Mouse (Mus musculus) lung, adult 2 months (tissue): ENCODE data around the gene Pprc1. TPM values are rescaled to one million over a fixed set of nuclear protein-coding genes. Genes with fewer than 3 reads are reported as not detected.

Source experiments
- DNase-seq: peaks from one replicate; pipeline ENCODE4 v3.0.0; 2022
- H3K4me1 ChIP-seq: fragments of 200-500 bp; 2 replicates; pipeline ENCODE4 v1.6.1; 2011; ENCODE audit warnings: low read length; ENCODE audit not compliant: control insufficient read depth, insufficient read depth
- H3K4me3 ChIP-seq: fragments of 200-500 bp; replicated peaks from 2 replicates; pipeline ENCODE3; 2011; ENCODE audit warnings: low read depth, mild to moderate bottlenecking, control low read depth, low read length; ENCODE audit errors: extremely low read depth
- CTCF ChIP-seq: fragments of 200-500 bp; IDR thresholded peaks from 2 replicates; pipeline ENCODE4 v1.5.1; 2011; ENCODE audit warnings: mild to moderate bottlenecking, low read length, control low read depth; ENCODE audit not compliant: insufficient read depth
- POLR2A ChIP-seq: fragments of 200-500 bp; IDR thresholded peaks from 2 replicates; pipeline ENCODE4 v1.6.1; 2011; ENCODE audit warnings: low read depth, mild to moderate bottlenecking, control low read depth, low read length, borderline replicate concordance; ENCODE audit errors: extremely low read depth
- WGBS: fragments of 180-500 bp; shearing (Covaris S2); methylation state at CpG from one replicate; pipeline ENCODE4 v1.1.7; 2018; 5-methylcytosine and 5-hydroxymethylcytosine counted together
- polyA plus RNA-seq: library from polyadenylated mRNA; depleted of rRNA; stranded (reverse); fragments of >200 nt; gene quantifications from 2 replicates; pipeline ENCODE4 v1.2.3, GENCODE M21; 2012

Pprc1 gene
- polyA plus RNA-seq, 1 experiment, result 19.3 TPM

DNA sequence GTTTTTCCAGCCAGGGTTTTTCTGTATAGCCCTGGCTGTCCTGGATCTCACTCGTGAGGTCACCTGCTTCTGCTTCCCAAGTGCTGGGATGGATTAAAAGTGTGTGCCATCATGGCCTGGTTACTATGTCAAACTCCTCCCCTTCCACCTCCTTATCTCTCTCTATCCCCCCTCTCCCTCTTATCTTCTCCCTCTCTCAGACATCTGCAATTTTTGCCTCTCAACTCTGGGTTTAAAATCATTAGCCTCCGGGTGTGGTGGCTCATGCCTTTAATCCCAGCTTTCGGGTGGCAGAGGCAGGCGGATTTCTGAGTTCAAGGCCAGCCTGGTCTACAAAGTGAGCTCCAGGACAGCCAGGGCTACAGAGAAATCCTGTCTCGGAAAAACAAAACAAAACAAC lies 29.6 kb downstream of the Pprc1 start:
- TF ChIP-seq CTCF (no peak), POLR2A (no peak)
- no peak for DNase-seq
- 84% methylated on average over 5 of the region's 5 CpGs for WGBS
- H3K4me3 ChIP-seq, result no peak overlapping the region
- H3K4me1 ChIP-seq, result peaks cover 5% of the 10 kb centered on the region; the same call in 1 of the 2 replicates

DNA sequence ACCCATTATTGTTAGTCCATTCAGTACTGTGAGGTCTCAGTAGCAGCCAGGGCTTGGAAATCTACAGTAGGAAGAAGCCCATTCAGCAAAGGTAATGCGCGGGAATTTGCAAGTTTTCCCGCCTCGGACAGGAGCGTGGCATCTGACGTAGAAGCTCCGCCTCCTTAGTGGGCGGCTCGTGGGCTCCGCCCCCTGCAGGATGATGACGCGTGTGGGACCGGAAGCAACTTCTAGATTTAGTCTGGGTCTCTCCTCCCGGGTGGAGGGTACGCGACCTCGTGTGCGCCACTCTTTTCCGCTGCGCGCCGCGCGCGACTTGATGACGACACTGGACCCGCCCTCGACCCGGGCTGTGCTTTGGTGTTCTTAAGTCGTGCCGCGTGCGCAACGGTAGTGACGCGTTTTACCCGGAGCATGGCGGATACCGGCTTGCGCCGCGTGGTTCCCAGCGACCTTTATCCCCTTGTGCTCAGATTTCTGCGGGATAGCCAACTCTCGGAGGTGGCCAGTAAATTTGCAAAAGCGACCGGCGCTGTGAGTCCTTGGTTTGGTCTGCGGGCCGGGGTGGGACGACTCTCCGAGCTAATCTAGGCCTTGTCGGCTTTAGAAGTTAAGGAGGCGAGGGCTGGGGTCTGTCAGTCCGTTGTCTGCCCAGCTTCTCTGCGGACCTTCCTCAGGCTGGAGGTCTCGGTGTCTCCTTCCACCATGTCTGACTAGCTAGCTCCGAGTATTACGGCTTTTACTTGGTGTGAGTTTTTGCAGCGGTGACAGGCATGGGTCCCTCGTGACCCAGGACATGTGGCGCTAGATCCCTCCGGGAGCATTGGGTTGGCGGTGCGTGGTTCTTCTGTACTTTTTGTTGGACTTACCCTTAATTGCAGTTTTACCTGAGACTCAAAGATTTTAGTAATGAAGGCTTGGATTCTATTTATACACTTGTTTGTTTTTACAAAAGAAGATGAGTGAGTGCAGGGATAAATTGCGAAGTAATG lies 31.2 kb downstream of the Pprc1 start, which contains the start of gene Nolc1:
Gene Nolc1 (plus strand): TSS at position 248 of the 992 bp plus-strand sequence.
- under 1% methylated on average over 66 of the region's 66 CpGs for WGBS
- peak within 1 kb of the TSS; percentile 82 for H3K4me3 ChIP-seq
- peak; percentile 99 for DNase-seq
- peaks cover 5% of the 10 kb centered on the region; the same call in 1 of the 2 replicates for H3K4me1 ChIP-seq
- TF ChIP-seq POLR2A (peak; percentile 78; the same call in 1 of the 2 replicates), CTCF (no peak)

DNA sequence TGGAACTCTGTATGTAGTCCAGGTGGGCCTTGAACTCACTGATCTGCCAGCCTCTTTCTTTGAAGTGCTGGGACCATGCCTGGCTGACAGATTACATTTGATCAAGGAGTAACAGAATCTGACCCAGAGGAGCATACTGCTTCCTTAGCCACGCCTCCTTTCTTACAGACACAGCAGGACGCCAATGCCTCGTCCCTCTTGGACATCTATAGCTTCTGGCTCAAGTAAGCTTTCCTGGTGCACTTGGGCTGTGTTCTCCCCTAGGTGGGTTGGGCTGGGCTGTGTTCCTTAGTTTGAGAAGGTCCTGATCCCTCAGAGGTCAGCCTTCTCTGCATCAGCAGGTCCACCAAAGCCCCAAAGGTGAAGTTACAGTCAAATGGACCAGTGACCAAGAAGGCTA lies 33.8 kb downstream of the Pprc1 start:
- 69% methylated on average over 3 of the region's 3 CpGs for WGBS
- peaks cover 5% of the 10 kb centered on the region; the same call in 1 of the 2 replicates for H3K4me1 ChIP-seq
- no peak overlapping the region for H3K4me3 ChIP-seq
- DNase-seq, result no peak
- TF ChIP-seq POLR2A (no peak), CTCF (no peak)

DNA sequence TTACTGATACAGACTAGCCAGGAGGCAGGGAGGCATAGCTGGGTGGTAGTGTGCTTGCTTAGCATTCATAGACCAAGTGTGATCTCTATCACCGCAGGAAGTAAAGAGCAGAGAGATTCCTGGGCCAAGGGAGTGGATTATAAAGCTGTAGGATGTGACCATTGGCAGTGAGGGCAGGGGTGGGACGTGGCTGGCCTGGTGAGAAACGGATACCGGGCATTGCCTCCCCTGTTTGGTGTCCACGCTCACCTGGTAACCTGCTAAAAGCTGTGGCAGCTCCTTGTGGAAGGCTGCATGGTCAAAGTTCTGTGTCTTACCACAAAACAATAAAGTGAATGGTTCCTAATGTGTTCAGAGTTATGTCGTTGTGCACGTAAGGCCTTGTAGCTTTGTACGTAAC lies 40.5 kb downstream of the Pprc1 start:
- TF ChIP-seq CTCF (no peak), POLR2A (no peak)
- Histone ChIP-seq H3K4me1 (no peaks in the 10 kb centered on the region), H3K4me3 (no peak overlapping the region)
- no peak for DNase-seq
- 93% methylated on average over 8 of the region's 8 CpGs for WGBS

DNA sequence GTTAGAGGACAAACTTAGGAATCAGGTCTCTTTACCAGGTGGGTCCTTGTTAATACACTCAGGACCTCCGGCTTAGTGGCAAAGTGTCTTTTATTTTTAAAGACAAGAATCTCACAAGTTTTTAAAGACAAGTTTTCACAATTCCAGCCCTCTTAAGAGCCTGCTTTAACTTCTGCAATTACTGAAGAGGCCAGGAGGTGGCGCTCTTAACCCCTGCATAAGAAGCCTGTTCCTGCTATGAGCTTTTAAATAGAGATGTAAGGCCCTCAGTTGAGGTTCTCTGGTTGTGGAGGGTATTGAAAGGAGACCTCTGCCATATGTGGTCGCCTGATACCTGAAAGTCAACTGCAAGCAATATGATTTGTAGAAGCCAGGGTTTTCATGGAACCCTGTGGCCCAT lies 41.7 kb downstream of the Pprc1 start:
- no peaks in the 10 kb centered on the region for H3K4me1 ChIP-seq
- no peak overlapping the region for H3K4me3 ChIP-seq
- DNase-seq, result peak; percentile 27
- TF ChIP-seq POLR2A (no peak), CTCF (peak; percentile 17; the same call in 1 of the 2 replicates)
- 49% methylated on average over 3 of the region's 3 CpGs for WGBS

DNA sequence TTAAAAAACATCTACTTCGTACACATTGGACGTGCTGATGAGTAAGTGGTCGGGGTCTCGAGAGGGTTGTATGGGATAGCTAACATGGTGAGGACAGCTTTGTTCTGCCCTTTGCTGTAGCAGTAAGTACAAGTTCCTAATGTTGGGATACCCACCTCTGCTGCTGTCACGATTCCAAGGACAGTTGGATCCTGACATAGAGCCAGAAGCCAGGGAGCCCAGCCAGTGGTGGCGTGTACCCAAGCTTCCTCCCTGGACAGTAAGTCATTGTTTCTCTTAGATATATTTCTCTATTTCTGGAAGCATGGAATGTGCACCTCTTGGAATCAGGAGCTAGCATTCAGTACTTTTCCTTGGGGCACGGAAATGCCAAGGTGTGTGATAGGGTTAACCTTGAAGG lies 43.2 kb downstream of the Pprc1 start:
- no peaks in the 10 kb centered on the region for H3K4me1 ChIP-seq
- 53% methylated on average over 7 of the region's 7 CpGs for WGBS
- no peak for TF ChIP-seq POLR2A
- TF ChIP-seq CTCF, result no peak
- no peak overlapping the region for H3K4me3 ChIP-seq
- DNase-seq, result no peak

DNA sequence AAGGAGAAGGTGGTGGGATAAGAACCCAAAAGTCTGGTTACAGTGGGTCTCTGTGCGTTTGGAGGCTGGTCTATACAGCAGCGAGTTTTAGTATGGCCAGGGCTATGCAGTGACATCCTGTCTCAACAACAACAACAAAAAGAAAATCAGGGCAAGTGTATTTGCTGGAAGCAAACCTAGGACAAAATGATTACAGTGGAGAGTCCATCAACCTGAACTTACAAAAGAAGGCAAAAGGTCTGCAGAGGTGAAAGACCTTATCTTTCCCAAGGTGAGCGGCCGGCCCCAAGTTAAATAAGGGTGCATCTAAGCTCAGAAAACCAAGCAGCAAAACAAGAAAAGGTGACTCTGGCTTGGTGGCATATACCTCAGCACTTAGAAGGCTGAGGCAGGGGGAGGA lies 47.0 kb downstream of the Pprc1 start:
- TF ChIP-seq CTCF (no peak), POLR2A (no peak)
- H3K4me1 ChIP-seq, result no peaks in the 10 kb centered on the region
- 74% methylated on average over 4 of the region's 4 CpGs for WGBS
- no peak for DNase-seq
- no peak overlapping the region for H3K4me3 ChIP-seq

DNA sequence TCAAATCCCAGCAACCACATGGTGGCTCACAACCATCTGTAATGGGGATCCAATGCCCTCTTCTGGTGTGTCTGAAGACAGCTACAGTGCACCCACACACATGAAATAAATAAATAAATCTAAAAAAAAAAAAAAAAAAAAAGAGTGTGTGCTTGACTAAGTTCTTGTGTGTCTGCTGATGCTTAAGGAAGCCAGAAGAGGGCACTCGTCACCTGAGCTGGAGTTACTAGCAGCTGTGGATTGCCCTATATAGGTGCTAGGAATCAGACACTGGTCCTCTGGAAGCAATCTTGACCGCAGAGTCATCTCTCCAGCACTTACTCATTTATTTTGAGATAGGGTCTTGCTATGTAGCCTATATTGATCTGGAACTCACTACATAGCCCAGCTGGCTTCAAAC lies 49.5 kb downstream of the Pprc1 start:
- 92% methylated on average over 2 of the region's 2 CpGs for WGBS
- Histone ChIP-seq H3K4me3 (no peak overlapping the region), H3K4me1 (no peaks in the 10 kb centered on the region)
- TF ChIP-seq CTCF (no peak), POLR2A (no peak)
- no peak for DNase-seq

DNA sequence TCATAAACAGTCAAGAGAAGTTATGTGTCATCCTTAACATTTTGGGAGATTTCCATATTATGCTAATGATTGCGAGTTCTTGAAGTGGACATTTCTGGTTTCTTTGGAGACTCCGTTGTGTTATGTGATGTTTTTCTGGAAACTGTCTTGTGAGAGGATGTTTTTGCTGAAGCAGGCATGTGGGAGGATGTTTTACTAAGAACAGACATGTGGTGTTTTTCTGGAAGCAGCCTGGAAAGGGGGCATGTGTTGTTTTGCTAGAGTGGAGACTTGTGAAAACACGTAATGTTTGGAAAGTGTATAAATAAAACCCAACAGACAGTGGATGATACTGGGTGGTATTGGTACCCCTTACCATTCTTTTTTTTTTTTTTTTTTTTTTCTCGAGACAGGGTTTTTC lies 50.6 kb downstream of the Pprc1 start:
- WGBS, result 68% methylated on average over 4 of the region's 4 CpGs
- no peaks in the 10 kb centered on the region for H3K4me1 ChIP-seq
- H3K4me3 ChIP-seq, result no peak overlapping the region
- TF ChIP-seq POLR2A (no peak), CTCF (no peak)
- no peak for DNase-seq

DNA sequence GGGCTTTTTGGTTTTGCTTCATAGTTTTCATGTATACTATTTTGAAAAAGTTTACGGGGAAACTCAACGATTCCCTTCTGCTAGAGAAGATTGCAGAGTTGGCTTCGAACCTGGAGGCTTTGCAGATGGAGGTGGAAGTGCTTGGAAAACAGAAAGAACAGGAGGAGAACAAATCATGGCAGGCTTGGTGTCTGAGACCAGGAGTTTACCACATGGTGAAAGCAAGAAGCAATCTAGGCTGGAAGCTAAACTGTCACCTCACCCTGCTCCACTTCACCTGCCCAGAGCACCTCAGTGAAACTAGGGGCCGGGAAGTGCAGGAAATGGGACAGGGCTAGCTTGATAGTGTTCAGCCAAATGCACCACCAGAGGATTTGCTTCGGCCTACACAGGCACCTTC lies 51.7 kb downstream of the Pprc1 start:
- DNase-seq, result no peak
- 82% methylated on average over 5 of the region's 5 CpGs for WGBS
- no peaks in the 10 kb centered on the region for H3K4me1 ChIP-seq
- no peak for TF ChIP-seq CTCF
- TF ChIP-seq POLR2A, result no peak
- no peak overlapping the region for H3K4me3 ChIP-seq
